Mouse (Mus musculus) telencephalon, adult 2 months (tissue): ENCODE measurements around the gene Nat8f4.
"Not testable (repeated sequence)": the region's sequence is repeated elsewhere in the genome, so short reads cannot be mapped to it uniquely, and the experiment has no call there.

Source experiments
- DNase-seq: peaks from one replicate; pipeline ENCODE4 v3.0.0-alpha.2; 2011; ENCODE audit warnings: low read depth, low spot score

The Nat8f4 gene

DNA sequence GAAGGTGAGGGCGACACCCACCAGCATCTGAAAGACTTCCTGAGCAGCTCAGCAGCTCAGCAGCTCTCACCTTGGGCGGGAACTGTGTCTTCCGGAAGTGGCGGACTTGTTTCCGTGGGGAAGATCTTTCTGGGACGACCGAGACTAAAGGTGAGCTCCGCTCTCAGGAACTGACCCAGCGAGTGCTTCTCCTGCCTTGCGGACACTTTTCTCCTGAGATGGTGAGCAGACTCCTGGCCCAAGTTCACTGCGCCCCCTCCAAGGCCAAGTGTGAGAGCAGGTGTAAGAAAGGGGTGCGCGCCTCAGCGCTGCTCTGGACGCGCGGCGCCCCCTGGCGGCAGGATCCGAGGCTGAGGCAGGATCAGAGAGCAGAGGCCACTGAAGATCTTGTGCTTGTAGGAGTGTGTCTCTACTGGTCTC is at the start of gene Nat8f4:
Gene Nat8f4 (minus strand): TSS at position 243 of the 420 bp plus-strand sequence.
- peak; percentile 8 for DNase-seq

DNA sequence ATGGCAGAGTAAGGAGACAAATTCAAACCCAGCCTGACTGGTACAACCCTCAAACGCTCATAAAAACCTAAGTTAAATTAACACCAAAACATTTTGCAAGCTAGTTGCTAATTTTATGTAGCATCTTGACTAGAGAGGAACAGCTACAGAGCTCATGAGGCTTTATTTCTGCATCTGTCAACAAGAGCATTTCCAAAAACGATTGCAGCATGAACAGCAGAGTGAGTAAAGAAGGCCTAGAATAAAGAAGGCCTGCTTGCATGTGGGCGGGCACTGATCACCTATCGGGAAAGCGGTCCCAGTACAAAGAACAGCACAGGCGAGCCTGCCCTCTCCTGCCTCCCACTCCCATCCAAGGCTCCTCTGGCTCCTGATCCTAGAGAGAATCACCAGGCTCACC is 43.9 kb upstream of the Nat8f4 start:
- peak; percentile 50 for DNase-seq

DNA sequence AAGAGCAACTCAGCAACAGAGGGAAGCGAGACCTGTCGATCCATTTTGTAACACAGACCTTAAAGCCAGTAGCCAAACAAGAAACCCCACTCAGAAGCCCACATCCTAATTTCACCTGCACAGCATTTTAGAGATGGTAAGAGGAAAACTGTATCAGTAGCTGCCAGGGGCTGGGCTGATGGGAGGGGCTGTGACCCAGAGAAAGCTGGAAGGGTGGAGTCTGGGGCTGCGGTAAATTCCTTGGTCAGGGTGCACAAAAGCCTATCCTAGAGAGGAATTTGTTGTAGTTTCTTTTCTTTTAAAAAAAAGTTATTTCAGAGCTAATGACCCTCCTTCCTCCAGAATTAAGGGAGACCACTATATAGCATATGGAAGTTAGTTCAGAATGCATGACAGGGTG is 37.8 kb upstream of the Nat8f4 start:
- no peak for DNase-seq

DNA sequence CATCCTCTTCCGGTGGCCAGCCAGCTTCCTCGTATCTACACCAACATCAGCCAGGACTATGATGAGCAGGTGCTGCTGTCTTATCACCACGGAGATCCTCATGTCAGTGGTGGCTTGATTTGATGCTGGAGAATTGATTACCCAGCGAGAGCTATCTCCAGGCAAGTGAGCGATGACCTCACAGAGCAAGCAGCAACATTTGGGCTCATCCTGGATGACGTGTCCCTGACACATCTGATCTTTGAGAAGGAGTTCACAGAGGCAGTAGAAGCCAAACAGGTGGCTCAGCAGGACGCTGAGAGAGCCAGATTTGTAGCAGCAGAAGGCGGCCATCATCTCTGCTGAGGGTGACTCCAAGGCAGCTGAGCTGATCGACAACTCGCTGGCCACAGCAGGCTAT is 34.0 kb upstream of the Nat8f4 start:
- no peak for DNase-seq

DNA sequence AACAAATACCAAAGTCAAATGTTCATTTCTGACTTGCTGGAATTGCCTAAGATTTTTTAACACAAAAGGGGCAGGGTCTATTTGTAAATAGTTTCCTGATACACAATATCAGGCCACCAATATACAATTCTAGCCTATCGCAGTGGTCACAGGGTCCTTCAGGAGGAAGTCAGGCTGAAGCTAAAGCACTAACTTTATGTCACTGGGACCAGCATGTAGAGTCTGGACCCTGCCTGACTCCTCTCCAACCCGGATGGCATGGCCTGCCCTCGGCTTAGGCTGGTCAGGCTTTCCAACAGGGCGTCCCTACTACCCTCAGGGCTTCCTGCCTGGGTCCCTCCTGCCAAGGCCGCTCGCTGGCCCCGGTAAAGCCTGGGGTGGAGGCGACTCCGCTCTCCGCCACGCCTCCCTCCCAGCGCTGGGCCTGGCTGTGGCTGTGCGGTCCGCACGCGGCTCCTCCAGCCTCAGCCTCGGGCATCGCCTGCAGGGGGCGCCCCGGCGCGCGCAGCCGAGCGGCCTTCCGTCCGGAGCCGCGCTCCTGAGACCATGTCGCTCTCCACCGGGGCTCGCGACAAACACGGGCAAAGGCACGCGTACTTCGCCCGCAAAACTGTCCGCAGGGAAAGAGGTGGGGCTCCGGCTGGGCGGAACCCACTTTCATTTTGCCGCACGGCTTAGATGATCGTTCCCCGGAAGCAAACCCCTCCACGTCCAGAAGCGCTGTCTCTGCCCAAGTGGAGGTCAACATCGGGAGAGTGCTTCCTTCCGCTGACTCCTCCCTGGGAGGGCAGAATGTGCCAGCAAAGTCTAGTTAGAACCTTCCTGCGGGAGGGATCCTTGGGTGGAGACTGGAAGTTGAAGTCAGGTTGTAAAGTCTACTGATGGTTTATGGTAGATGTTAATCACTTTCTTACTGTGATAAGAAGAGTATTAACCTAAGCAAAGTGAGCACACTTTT is 32.1 kb upstream of the Nat8f4 start:
- DNase-seq: peak; percentile 78

DNA sequence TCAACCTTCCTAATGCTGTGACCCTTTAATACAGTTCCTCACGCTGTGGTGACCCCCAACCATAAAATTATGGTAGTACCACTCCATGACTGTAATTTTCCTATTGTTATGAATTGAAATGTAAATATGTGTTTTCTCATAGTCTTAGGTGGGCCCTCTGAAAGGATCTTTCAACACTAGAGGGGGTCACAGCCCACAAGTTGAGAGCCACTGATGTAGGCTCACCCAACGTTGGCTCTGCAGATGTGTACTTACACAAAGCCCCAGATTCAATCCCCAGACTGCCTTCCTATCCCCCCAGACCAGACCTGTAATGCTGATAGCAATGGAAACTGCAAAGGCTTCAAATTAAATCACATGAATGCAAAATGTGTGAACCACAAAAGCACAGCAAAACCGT is 31.0 kb upstream of the Nat8f4 start:
- DNase-seq: no peak

DNA sequence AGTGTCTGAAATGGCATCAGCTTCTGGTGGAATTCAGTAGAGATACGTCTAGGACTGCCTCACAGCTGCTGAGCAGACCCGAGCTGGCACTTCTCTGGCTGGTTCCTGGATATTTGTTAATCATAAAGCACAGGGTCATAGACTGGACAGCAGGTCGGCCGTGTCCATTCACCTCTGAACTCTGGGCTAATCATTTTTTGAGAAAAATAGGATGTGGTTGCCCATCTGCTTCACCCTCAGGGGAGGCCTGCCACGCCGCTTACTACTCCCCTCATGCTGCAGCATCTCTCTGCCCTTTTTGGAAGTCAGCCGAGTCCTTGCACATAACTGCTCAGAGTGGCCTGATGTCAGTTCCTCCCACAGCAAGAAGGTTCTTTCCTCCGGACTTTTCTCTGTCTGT is 29.4 kb upstream of the Nat8f4 start:
- DNase-seq: no peak

DNA sequence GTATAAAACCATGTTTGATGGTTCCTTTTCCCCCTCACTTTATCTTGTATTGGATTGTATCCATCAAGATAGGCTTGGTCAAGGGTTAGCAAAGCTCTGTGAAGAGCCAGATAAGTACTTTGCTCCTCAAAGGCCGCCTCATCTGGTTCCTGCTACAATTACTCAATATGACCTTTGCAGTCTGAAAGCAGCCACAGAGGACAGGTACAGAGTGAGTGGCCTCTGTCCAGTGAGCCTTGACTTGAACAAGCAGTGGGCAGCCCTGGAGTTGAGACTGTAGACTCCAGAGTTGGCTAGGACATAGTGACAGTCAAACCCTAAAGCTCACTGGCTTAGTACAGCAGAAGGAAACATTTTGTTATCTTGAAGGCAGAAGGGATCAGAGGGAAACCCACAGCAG is 24.6 kb upstream of the Nat8f4 start:
- no peak for DNase-seq

DNA sequence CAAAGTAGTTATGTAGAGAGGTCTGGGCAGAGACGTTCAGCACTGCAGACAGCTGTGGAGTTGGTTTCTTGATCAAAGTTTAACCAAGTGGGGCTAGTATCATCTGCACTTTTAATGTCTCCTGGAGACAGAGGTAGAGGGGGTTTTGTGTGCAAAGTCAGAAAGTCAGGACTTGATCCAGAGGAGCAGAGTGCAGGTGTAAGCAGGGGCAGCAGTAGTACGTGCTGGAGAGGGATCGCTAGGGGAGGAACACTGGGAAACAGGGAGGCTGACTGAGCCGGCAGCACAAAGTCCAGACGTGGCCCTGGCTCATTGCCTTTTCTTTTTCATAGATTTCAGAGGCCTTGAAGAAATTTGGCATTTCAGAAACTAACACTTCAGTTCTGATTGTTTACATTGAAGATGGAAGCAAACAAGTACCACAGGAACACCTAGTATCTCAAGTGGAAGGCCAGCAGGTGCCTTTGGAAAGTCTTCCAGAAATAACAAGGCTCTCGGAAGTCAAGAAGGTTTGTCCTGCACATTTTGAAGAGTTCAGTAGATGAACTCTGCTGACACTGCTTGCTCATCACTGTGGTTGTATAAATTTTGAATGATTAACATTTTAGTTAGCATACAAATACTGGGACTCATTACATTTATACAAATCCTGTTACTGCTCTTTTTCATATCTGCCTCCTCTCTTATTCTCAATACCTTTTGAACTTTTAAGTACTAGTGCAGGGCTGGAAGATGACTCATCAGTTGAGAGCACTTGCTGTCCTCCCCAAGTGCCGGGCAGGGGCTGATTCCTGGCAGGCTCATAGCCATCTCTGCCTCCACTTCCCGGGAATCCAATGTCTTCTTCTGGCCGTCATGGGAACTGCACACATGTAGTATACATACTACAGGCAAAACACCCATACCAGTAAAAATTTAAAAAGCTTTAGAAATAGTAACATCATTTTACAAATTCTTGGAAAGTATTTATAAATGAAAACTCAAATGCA is 23.1 kb upstream of the Nat8f4 start:
- DNase-seq: no peak

DNA sequence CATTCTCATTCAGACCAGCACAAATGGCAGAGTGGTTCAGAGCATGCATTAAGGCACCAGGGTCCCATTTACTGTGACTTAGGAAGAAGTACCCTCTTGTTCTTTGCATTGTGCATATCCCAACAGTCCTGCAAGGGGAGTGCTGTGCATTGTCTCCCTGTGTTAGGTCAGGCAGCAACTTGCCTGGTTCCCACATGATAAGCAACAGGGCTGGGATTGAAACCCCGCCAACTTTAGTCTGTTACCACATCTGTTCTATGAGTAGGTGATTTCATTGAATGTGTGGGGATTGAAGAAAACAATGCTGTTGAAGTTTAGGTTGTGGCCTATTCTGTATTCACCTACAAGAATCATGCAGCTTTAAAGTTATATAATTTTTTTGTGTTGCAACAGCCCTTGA is 22.0 kb upstream of the Nat8f4 start:
- no peak for DNase-seq

DNA sequence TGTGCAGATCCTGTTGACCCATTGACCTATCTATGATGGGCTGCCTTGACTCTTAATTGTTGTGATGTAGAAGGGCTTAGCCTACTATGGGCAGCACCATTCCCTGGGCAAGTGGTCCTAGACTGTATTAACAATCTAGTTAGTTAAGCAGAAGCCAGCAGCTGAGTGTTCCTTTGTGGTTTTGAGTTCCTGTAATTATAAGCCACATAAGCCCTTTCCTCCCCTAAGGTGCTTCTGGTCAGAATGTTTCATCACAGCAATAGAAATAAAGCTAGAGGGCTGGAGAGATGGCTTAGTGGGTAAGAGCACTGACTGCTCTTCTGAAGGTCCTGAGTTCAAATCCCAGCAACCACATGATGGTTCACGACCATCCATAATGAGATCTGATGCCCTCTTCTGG is 19.0 kb upstream of the Nat8f4 start:
- DNase-seq: no peak

DNA sequence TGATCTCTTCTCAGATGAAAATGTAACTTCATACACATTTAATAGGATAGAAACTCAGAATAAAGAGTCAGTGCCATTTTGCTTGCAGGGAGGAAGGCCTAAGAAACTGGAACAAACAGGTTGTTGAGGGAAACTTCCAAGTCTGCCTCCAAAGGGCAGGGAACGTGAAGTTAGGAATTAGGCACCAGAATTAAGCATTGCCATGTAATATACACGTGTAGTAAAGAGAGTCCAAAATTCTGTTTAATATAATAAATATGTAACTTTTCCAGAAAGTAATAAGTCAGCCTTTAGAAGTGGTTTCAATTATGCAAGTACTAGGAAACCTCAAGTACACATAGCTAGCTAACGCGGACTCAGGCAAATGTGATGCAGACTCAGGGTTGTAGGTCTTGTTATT is 14.7 kb upstream of the Nat8f4 start:
- DNase-seq: no peak

DNA sequence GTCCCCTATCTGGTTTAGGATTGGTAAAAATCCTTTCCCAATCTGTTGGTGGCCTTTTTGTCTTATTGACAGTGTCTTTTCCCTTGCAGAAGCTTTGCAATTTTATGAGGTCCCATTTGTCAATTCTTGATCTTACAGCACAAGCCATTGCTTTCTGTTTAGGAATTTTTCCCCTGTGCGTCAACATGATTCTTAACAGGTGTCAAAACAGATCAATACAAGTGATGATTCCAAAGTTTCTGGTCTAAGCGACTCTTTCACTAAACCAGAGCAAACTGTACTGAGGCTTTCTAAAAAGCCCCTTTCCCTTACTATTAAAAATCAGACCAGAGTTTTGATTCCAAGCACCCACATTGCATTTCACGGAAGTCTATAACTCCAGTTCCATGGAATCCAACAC is 13.7 kb upstream of the Nat8f4 start:
- DNase-seq: not testable (repeated sequence)

DNA sequence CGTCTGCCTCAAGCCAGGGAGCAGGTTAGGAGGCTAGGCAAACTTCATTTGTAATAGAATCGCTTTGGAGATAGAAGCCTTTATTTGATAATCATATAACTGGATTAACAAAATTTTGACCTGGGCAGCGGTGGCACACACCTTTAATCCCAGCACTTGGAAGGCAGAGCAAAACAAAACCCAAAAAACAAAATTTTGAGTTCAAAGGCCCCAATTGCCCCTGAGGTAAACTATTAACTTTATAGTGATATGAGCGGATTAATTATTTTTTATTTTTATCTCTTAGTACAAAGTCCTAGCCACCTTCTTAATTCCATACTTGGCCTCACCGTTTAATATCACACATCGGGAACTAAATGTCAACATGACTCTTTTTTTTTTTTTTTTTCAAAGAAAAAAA is 11.9 kb upstream of the Nat8f4 start:
- DNase-seq: no peak

DNA sequence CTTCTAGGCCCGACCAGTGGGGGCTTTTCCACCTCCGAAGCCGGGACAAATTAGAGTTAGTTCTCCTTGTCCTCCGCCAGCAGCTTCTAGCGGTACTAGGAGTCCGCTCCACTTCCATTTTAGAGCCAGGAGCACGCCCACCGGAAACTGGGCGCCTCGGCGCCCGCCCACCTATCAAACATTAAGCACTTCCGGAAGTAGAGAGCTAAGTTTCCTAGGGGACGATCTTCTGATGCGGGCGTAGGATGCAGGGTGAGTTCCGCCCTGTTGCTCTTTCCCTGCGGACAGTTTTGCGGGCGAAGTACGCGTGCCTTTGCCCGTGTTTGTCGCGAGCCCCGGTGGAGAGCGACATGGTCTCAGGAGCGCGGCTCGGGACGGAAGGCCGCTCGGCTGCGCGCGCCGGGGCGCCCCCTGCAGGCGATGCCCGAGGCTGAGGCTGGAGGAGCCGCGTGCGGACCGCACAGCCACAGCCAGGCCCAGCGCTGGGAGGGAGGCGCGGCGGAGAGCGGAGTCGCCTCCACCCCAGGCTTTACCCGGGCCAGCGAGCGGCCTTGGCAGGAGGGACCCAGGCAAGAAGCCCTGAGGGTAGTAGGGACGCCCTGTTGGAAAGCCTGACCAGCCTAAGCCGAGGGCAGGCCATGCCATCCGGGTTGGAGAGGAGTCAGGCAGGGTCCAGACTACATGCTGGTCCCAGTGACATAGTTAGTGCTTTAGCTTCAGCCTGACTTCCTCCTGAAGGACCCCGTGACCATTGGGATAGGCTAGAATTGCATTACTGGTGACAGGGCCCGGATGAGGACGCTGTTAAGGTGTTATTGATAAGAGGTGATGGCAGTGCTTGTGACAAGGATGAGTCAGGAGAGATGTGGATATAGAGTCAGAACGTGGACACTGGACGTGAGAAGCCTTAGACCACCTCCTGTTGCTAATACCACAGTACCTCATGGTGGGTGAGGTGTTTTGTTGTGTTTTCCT is 11.1 kb upstream of the Nat8f4 start, which contains the start of gene Nat8f1:
Gene Nat8f1 (minus strand): TSS at position 149 of the 975 bp plus-strand sequence.
- peak; percentile 88 for DNase-seq

DNA sequence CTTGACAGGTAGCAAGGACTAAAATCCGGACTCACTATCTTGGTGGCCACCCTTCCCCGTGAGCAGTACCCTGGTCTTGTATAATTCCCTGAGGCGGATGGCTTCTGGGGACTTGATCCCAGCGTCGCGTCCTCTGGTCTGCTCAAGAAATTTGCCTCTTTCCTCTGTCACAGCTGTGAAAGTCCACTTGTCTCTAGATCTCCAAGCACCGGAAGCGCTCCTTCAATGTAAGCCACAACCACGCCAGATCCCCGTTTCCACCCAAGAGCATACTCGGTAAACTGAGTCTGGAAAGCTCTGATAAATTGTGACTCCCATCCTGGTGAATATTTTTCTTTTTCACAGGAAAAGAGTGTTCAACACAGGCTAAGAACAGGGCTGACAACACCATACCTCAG is 10.5 kb upstream of the Nat8f4 start:
- DNase-seq: no peak

DNA sequence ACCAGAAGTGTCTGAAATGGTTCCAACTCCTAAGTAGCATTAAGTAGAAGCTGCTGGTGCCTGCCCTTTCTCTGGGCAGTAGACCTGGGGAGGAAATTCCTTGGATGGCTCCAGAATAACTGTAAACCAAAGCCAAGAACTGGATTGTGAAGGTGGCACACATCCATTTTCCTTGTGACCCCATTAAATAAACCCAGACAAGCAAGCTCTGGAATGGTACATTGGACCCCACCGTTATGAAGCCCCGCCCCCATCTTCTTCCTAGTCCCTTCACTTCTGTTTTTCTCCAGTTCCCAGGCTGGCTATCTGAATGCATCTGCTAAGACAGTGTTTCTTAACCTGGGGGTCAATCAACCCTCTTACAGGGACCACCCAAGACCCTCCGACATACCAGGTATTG is 6.9 kb upstream of the Nat8f4 start, which contains the start of gene Tprkb:
Gene Tprkb (plus strand): TSS at position 279 of the 400 bp plus-strand sequence.
- no peak for DNase-seq

DNA sequence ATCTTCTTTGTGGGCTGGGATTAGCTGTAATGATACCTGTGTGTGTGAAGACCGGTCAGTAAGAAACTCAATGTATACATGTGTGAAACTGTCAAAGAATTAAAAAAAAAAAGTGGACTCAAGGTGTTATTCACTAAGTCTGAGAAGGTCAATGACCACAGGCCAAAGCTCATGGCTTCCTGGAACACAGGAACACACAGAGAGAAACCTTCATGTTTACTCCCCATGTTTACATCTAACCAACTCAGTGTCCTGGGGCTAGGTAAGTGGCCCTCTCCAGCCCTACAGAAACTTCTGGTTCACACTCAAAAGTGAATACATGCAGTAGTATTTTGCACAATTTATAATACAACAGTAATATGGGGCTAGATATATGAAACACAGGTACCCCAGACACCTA is 5.0 kb upstream of the Nat8f4 start:
- no peak for DNase-seq

DNA sequence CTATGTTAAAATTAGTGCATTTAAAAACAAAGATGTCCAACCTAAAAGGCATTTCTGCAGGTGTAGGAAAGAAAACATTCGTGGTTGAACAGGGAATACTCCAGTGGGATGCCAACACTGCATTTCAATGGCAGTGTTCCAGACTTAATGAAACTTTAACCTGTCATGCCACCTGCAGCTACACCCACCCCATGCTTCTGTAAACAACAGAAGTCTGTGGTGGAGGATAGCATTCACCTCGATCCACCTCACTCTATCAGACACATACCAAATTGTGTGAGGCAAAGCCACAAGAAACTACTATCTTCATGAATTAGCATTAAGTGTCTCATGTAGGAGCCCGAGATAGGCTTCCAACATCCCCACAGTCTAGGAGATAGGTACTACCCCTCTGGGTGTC is 3.7 kb upstream of the Nat8f4 start:
- DNase-seq: no peak

DNA sequence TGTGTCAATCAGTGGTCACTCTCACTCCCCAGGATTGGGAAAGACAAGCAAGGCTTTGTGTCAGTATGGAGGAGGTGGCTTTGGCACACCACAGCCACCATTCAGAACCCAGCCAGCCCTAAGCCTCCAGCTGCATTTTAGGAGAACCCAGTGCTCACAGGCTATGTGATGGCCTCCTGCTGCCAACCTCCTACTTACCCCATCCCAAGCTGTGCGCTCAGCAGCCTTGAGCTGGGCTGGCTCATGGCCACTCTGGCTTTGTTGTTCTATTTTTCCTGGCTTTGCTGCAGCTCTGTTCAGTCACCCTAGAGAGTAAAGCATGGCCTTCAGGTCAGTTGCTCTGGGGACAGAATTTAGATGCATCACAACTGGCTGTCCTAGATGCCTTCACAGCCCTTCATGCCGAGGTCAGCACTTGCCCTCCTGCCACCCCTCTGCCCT is 2.2 kb upstream of the Nat8f4 start:
- peak; percentile 68 for DNase-seq

DNA sequence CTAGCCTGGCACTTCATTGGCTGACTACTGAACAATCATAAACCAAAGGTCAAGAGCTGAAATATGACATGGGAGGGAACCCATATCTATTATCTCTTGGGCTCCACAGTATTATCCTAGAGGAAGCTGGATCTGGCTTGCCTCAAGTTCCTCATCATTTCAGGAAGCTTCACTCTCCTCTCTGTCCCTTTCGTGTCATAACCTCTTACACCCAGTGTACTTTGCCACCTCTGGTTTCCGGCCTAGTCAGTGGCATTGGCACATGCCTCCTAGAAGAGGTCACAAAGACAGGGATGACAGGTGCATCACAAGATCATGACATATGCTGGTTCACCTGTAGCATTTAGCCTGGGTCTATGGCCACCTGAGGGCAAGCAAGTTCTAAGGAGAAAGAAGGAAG is 2.4 kb downstream of the Nat8f4 start:
- no peak for DNase-seq
